Mouse (Mus musculus) spleen, postnatal 14 days (tissue): ENCODE data around the gene Lrp4.

Source experiments
- DNase-seq, 2 experiments: peaks; one replicate each; pipeline ENCODE4 v3.0.0; 2021 to 2022; ENCODE audit warnings: low spot score in 2 of 2

Lrp4 gene

GRCm38 (mm10) chr2:91453231-91454075 lies 3.9 kb upstream of the Lrp4 start:
- no peak for DNase-seq

DNA sequence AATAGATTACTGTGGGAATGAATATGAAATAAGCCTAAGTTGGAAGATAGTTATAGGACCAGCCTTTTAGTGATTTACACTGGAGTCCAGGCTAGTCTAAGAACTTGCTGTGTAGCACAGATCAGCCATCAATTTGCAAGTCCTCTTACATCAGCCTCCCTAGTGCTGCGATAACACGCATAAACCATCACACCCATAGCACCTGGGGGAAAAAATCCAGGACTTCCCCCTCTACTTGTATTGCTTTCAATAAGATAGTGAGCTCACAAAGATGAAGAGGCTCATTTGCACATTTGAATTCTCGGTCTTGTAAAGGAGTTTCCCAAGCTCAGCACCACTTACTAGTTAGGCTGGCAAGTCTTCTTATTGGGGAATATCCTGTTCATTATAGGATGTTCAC lies 2.9 kb upstream of the Lrp4 start:
- DNase-seq: no peak

DNA sequence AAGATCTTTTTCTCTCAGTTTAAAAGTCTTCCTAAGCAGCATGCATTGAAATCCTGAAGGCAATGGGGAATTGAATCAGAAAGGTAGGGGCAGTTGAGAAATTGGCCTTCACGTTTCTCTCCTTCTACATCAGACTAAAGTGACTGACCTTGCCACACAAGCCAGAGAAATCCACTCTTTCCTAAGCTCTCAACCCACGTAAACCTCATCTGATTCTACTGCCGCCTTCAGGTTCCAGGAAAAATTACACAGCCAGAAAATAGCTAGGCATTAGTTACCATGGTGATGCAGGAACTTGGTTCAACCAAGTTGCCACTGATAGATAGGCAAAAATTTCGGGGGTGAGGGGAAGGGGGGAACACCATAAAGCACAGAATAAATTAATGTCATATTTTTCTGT lies 1.5 kb upstream of the Lrp4 start:
- DNase-seq: no peak

DNA sequence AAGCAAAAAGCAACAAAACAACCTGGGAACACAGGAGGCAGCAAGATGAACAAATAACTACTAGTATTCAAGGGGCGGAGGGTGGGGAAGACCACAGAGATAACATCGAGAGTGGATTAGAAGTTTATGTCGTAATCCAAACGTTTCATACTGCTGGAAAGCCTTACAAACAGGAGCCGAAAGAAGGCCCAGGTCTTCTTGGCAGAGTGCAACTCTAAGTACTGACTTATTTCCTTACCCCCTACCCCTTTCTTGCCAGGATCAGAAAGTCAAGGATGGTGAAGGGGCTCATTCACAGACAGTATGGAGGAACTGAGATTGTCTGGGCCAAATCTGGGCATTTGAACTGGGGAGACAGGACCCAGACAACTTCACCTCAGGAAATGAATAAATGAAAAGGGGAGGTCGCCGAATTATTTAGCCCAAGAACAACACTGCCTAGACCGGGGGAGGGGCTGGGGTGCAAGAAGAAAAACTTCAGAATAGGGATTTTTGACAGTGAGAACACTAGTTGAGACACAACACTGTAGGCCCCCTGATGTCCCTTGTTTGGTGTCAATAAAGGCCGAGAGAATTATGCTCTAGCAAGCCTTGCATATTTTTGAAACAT lies 715 bp upstream of the Lrp4 start:
- DNase-seq: no peak

- DNase-seq: no peak
Observed at GRCm38 (mm10) chr2:91457656-91458251, 443 bp downstream of the Lrp4 start.

DNA sequence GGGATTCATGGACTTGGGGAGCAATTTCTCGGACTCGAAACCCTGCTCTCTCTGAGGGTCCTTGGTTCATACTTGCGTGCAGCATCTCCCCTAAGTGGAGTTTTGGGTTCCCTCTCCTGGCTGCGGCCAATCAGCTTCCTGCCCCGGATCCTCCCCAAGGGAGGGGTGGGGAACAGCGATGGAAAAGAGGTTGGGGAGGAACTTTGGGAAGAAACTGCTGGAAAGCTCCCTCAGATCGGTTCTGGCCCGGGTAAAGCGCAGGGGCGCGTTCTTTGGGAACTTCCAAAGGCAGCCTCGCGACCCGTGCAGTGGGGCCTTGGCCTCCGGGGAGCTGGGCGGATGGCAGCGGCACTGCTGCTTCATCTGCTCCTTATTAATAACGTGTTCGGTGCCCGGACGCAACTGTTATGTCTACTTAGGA lies 951 bp downstream of the Lrp4 start:
- DNase-seq: no peak

GRCm38 (mm10) chr2:91458673-91459391 lies 1.5 kb downstream of the Lrp4 start:
- DNase-seq: no peak

DNA sequence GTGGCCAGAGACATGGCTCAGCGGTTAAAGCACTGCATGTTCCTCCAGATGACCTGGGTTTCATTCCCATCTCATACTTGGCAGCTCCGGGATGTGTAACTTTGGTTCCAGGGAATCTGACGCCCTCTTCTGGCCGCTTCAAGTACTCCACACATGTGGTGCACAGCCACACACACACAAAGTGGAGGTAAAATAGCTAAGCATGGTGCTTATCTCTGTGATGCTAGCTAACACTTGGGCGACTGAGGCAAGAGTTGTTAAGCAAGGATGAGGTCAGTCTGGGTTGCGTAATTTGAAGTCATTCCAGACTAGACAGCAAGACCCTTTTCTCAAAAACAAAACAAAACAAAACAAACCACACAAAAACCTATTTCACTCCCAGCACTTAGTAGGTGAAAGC lies 2.8 kb downstream of the Lrp4 start:
- DNase-seq: no peak

- DNase-seq: no peak
Observed at GRCm38 (mm10) chr2:91460771-91461170, 3.5 kb downstream of the Lrp4 start.

DNA sequence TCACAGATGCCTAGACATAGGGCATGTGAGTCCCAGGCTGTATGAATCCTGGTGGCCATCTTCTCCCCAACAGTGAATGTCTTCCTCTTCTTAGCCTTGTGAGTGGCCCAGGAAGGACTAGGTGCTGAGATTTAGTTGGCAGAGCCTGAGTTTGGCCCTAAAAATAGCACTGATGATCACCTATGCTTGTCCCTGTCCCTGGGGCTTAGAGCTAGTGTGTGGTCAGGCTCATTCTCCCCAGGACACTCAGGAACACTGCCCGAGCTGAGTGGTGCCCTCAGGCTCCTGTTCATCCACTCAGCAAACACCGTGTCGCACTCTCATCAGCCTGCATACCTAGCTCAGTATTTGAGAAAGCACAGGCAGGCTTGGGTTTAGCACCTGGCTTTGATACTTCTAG lies 4.0 kb downstream of the Lrp4 start:
- DNase-seq: no peak

GRCm38 (mm10) chr2:91462196-91462595 lies 4.9 kb downstream of the Lrp4 start:
- DNase-seq: no peak

- no peak for DNase-seq
Observed at GRCm38 (mm10) chr2:91462681-91463080, 5.4 kb downstream of the Lrp4 start.

- no peak for DNase-seq
Observed at GRCm38 (mm10) chr2:91465934-91466333, 8.6 kb downstream of the Lrp4 start.

- DNase-seq: no peak
Observed at GRCm38 (mm10) chr2:91467613-91468012, 10.3 kb downstream of the Lrp4 start.

- DNase-seq: no peak
Observed at GRCm38 (mm10) chr2:91470055-91470647, 12.8 kb downstream of the Lrp4 start.

- DNase-seq: no peak
Observed at GRCm38 (mm10) chr2:91474358-91474757, 17.0 kb downstream of the Lrp4 start.

DNA sequence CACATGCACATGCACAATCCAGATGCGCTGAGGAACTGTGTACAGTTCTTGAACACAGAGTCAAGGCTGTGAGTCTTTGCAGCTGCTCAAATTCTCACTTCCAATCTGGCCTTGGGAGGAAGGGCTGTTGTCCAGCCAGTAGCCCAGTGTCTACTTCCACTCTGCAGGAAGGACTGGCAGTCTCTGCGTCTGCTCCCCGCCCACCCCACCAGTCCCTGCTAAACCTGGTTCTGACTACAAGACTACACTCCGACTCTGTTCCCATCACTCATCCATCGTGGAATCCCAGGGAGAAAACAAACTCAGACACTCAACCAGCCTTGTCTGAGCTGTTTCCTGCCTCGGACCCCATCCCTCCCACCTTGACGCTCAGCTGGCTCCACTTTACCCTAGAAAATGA lies 18.5 kb downstream of the Lrp4 start:
- no peak for DNase-seq

DNA sequence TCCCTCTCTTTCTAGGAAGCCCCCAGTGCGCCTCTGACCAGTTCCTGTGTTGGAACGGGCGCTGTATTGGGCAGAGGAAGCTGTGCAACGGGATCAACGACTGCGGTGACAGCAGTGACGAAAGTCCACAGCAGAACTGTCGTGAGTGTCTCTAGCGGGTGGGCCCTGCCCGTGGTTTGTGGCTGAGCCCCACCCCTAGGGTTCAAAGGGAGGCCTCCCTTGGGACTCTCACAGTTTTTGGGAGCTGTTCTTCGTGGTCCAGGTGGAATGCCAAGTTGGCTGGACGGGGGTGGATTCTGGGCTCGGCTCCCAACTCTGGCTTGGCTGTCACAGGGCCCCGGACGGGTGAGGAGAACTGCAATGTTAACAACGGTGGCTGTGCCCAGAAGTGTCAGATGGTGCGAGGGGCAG lies 18.9 kb downstream of the Lrp4 start:
- DNase-seq: no peak

- DNase-seq: no peak
Observed at GRCm38 (mm10) chr2:91476841-91477240, 19.5 kb downstream of the Lrp4 start.

GRCm38 (mm10) chr2:91480399-91480801 lies 23.1 kb downstream of the Lrp4 start:
- DNase-seq: no peak

- DNase-seq: no peak
Observed at GRCm38 (mm10) chr2:91480805-91481514, 23.6 kb downstream of the Lrp4 start.
